Mouse (Mus musculus) embryonic facial prominence, embryonic 15.5 days (tissue): ENCODE measurements around the gene Narfl. TPM values are rescaled to one million over a fixed set of nuclear protein-coding genes. Genes with fewer than 3 reads are reported as not detected.
"Not testable (repeated sequence)": the region's sequence is repeated elsewhere in the genome, so short reads cannot be mapped to it uniquely, and the experiment has no call there.

Source experiments
- ATAC-seq: fragments of 200-750 bp; cut with Nextera tagmentation; 2 replicates; pipeline ENCODE4 v1.8.0; 2017; ENCODE audit warnings: low read depth, moderate TSS enrichment; ENCODE audit not compliant: insufficient number of reproducible peaks, low FRiP score, low TSS enrichment
- H3K27ac ChIP-seq: fragments of 300-500 bp; sonication (generic); replicated peaks from 2 replicates; pipeline ENCODE4 v1.5.1; 2015; ENCODE audit warnings: mild to moderate bottlenecking, inconsistent platforms
- H3K27me3 ChIP-seq: fragments of 300-500 bp; sonication (generic); 2 replicates; pipeline ENCODE4 v1.6.1; 2015; ENCODE audit warnings: inconsistent platforms
- H3K36me3 ChIP-seq: fragments of 300-500 bp; sonication (generic); 2 replicates; pipeline ENCODE4 v1.6.1; 2015; ENCODE audit warnings: mild to moderate bottlenecking, inconsistent platforms
- H3K4me1 ChIP-seq: fragments of 300-500 bp; sonication (generic); 2 replicates; pipeline ENCODE4 v1.6.1; 2015; ENCODE audit warnings: inconsistent platforms
- H3K4me2 ChIP-seq: fragments of 300-500 bp; sonication (generic); replicated peaks from 2 replicates; pipeline ENCODE4 v1.6.1; 2015; ENCODE audit warnings: mild to moderate bottlenecking, inconsistent platforms
- H3K4me3 ChIP-seq: fragments of 300-500 bp; sonication (generic); replicated peaks from 2 replicates; pipeline ENCODE4 v1.5.1; 2015; ENCODE audit warnings: mild to moderate bottlenecking, inconsistent platforms
- H3K9ac ChIP-seq: fragments of 300-500 bp; sonication (generic); 2 replicates; pipeline ENCODE4 v1.6.1; 2015; ENCODE audit warnings: inconsistent platforms
- H3K9me3 ChIP-seq: fragments of 300-500 bp; sonication (generic); replicated peaks from 2 replicates; pipeline ENCODE4 v1.6.1; 2016; ENCODE audit warnings: inconsistent platforms
- WGBS: fragments of 180-500 bp; shearing (Covaris S2); methylation state at CpG from one replicate; pipeline ENCODE4 v1.1.7; 2015; 5-methylcytosine and 5-hydroxymethylcytosine counted together
- polyA plus RNA-seq: library from polyadenylated mRNA; unstranded; fragments of >200 nt; fragmentation: Nextera tagmentation; extraction: Ambion mirVana; gene quantifications from 2 replicates; pipeline ENCODE4 v1.2.1, GENCODE M21; 2015

The Narfl gene
- polyA plus RNA-seq, 1 experiment from 2014 or later, result 26.9 TPM

DNA sequence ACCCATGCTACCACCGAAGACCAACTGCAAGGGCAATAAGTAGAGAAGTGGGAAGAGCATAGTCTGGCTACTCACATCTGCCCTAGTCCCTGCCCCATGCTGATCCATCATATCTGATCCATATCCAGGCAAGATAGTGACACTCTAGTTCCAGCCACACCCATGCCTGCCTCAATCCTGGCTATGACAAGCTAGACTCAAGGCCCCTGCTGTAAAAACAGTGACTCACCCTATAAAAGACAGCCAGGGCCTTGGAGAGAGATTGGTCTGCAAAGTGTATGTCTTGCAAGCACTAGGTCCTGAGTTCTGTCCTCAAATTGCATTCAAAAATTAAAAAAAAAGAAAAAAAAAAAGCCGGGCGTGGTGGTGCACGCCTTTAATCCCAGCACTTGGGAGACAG, 32.9 kb downstream of the Narfl start:
- Histone ChIP-seq H3K9me3 (no peaks in the 10 kb centered on the region), H3K9ac (no peak overlapping the region), H3K27ac (no peak overlapping the region), H3K4me3 (no peak overlapping the region), H3K4me2 (no peak overlapping the region), H3K4me1 (peaks cover 17% of the 10 kb centered on the region), H3K36me3 (no peaks in the 10 kb centered on the region), H3K27me3 (peaks cover 45% of the 10 kb centered on the region)
- WGBS, result 79% methylated on average over 4 of the region's 4 CpGs
- no peak for ATAC-seq

DNA sequence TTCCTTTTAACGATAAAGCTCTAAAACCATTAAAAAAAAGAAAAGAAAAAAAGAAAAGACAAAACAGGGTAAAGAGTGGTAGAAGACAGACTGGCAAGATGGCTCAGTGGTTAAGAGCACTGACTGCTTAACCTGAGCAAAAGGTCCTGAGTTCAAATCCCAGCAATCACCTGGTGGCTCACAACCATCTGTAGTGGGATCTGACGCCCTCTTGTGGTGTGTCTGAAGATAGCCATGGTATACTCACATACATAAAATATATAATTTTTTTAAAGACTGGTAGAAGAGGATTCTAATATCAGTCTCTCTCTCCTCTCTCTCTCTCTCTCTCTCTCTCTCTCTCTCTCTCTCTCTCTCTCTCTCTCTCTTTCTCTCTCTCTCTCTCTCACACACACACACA, 33.9 kb downstream of the Narfl start:
- not testable (repeated sequence) for H3K9ac ChIP-seq, H3K4me2 ChIP-seq, H3K27ac ChIP-seq, H3K36me3 ChIP-seq, H3K4me3 ChIP-seq, ATAC-seq, H3K9me3 ChIP-seq
- peaks cover 17% of the 10 kb centered on the region for H3K4me1 ChIP-seq
- peaks cover 48% of the 10 kb centered on the region for H3K27me3 ChIP-seq
- 49% methylated on average over 2 of the region's 2 CpGs for WGBS

DNA sequence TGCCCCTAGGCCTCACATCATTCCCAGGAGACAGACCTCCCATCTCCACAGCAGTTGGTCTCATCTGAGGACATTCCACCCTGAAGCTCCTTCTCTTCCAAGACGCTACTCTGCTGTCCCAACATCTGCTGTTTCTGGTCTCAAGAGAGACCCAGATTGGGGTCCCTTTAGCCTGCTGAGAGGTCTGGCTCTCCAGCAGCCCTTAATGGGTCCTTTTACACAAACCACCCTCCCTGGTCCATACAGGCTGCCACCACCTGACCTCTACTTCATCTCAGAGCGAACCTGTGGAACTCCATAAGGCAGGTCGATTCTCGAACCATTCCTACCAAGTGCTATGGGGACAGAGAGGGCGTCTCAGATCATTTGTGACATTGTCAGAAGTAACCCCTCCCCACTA, 34.5 kb downstream of the Narfl start:
- Histone ChIP-seq H3K4me3 (peak overlapping the region; percentile 71), H3K9me3 (no peaks in the 10 kb centered on the region), H3K27me3 (peaks cover 51% of the 10 kb centered on the region), H3K9ac (no peak overlapping the region), H3K27ac (no peak overlapping the region), H3K36me3 (no peaks in the 10 kb centered on the region), H3K4me2 (peak overlapping the region; percentile 97), H3K4me1 (peaks cover 18% of the 10 kb centered on the region)
- WGBS, result 40% methylated on average over 5 of the region's 5 CpGs
- no peak for ATAC-seq

DNA sequence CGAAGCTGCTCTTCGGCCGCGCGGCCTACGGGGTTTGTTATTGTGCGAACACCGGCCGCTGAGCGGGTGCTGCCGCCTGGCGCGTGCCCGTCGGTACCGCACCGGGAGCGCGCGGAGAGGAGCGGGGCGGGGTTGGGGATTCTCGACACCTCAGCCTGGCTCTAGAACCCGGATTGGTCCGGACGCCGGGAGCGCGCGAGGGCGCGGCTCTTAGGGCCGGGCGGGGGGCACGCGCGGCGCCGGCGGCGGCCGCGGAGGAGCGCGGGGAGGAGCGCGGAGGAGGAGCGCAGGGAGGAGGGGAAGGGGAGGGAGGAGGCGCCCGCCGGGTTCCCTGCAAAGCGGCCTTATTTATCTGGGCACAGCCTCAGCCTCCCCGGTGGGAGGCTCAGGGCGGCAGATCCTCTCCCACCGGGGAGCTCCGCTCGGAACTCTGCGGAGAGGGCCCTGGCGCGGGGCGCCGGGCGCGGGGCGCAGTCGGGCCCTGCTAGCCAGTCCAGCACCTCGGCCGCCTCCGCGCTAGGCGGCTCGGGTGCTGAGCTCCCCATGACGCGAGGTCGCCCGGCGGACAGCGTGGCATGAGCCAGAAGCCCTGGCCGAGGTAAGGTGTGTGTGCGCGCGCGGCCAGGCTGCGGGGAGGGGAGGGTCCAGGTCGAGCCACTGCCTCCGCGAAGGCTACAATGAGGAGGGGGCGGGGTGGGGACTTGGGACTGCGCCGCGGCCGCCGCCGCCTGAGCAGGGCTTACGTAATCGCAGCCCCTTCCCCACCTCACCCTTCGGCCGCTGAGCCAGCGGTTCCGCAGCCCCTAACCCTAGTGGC, 35.4 kb downstream of the Narfl start, which contains the start of gene Fbxl16:
Gene Fbxl16, plus strand, starts transcription at position 297 of the 817 bp plus-strand sequence.
- 1% methylated on average over 89 of the region's 100 CpGs for WGBS

DNA sequence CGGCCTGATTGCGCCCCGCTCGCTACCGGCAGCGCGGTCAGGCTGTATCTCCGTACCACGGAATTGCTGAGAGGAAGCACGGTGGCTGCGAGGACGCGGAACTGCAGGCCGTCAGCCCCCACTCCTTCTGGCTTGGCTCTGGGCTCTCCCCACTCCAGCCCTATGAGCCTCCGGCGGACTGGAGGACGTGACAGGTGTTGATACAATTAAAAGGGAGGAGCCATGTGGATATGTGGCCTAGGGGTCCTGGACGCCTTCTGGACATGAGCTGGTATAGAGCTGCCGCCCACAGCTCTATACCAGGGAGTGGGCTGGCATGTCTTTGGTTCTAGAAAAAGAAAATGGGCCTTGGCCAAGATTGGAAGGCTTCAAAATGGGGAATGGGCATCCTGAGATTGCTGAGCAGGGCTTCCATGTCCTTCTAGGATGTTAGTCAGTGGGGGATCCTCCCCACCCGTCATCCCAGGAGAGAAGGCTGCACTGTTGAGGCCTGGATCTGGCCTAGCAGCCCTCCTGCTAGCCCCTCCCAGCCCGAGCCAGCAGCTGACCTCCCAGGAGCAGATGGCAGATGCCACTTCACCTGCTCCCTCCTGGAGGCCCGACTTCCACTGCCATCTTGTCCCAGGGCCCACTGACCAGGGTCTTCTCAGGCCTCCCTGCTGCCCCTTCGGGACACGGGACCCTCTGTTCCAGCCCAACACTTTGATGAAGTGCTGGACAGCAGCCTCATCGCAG, 36.2 kb downstream of the Narfl start:
- WGBS, result 8% methylated on average over 25 of the region's 25 CpGs
- Histone ChIP-seq H3K27me3 (peaks cover 52% of the 10 kb centered on the region), H3K4me3 (peak overlapping the region; percentile 71), H3K9ac (peak overlapping the region; percentile 48), H3K27ac (no peak overlapping the region), H3K4me1 (peaks cover 24% of the 10 kb centered on the region), H3K9me3 (no peaks in the 10 kb centered on the region), H3K4me2 (peak overlapping the region; percentile 97), H3K36me3 (no peaks in the 10 kb centered on the region)
- ATAC-seq, result peak; percentile 12; the same call in 1 of the 2 replicates

More for the DNA sequence above, 35.4 kb downstream of the Narfl start, which contains the start of gene Fbxl16:
- peak within 1 kb of the TSS; percentile 97 for H3K4me2 ChIP-seq
- H3K9me3 ChIP-seq, result no peaks in the 10 kb centered on the region
- H3K27me3 ChIP-seq, result peaks cover 52% of the 10 kb centered on the region
- ATAC-seq, result peak; percentile 85
- H3K4me1 ChIP-seq, result peaks cover 24% of the 10 kb centered on the region
- H3K4me3 ChIP-seq, result peak within 1 kb of the TSS; percentile 71
- peak within 1 kb of the TSS; percentile 48 for H3K9ac ChIP-seq
- no peak within 1 kb of the TSS for H3K27ac ChIP-seq
- no peaks in the 10 kb centered on the region for H3K36me3 ChIP-seq

DNA sequence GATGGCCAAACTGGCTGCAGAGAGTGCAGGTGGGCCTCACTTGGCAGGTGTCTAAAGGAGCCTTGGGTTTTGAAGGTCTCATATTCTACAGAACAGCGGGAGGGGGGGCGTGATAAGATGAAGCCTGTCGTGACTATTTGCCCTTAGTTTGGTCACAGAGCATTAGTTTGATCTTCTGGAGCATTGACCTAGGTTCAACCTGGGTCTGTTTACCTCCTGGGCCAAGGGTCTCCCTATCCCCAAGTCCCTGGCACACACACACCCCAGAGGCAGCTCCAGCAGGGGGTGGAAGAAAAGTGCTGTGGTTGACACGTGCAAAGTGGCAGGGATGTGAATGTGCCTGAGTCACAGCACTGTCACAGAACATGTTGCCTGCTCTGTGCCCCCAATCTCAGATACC, 37.3 kb downstream of the Narfl start:
- H3K4me1 ChIP-seq, result peaks cover 24% of the 10 kb centered on the region
- WGBS, result 78% methylated on average over 4 of the region's 4 CpGs
- no peaks in the 10 kb centered on the region for H3K9me3 ChIP-seq

DNA sequence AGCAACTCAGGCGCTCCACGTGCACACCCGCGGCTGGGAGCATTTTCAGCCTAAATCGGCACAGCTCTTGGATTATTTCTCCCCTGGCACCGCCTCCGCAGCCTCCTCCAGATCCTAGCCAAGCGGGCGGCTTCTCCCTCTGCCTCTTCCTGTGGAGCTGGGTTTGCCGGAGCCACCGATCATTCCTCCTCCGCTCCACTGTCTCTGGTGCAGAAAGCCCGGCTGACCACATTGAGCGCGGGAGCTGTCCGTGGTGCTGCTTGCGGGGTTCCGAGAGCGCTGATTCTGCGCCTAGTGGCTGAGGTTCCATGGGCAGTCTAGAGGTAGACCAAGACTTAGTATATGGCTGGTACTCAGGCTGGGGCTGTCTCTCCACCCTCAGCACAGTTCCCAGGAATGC, 39.9 kb downstream of the Narfl start:
- no peak overlapping the region for H3K4me3 ChIP-seq
- peaks cover 56% of the 10 kb centered on the region for H3K27me3 ChIP-seq
- WGBS, result 2% methylated on average over 20 of the region's 20 CpGs
- no peak for ATAC-seq
- peak overlapping the region; percentile 12; the same call in 1 of the 2 replicates for H3K4me2 ChIP-seq
- H3K9me3 ChIP-seq, result no peaks in the 10 kb centered on the region
- H3K36me3 ChIP-seq, result no peaks in the 10 kb centered on the region
- H3K27ac ChIP-seq, result no peak overlapping the region
- H3K9ac ChIP-seq, result no peak overlapping the region
- peaks cover 22% of the 10 kb centered on the region for H3K4me1 ChIP-seq

More for the DNA sequence above, 37.3 kb downstream of the Narfl start:
- H3K4me3 ChIP-seq, result no peak overlapping the region
- H3K4me2 ChIP-seq, result no peak overlapping the region
- peaks cover 52% of the 10 kb centered on the region for H3K27me3 ChIP-seq
- no peak overlapping the region for H3K9ac ChIP-seq
- ATAC-seq, result no peak
- H3K27ac ChIP-seq, result no peak overlapping the region
- no peaks in the 10 kb centered on the region for H3K36me3 ChIP-seq

DNA sequence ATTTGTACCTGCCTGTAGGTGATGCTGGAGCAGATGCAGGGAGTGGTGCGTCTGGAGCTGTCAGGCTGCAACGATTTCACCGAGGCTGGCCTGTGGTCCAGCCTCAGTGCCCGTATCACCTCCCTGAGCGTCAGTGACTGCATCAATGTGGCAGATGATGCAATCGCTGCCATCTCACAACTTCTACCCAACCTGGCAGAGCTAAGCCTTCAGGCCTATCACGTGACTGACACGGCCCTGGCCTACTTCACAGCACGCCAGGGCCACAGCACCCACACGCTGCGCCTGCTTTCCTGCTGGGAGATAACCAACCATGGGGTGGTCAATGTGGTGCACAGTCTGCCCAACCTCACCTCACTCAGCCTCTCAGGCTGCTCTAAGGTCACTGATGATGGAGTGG, 44.1 kb downstream of the Narfl start:
- Histone ChIP-seq H3K9ac (no peak overlapping the region), H3K4me1 (peaks cover 15% of the 10 kb centered on the region), H3K36me3 (no peaks in the 10 kb centered on the region), H3K27me3 (peaks cover 46% of the 10 kb centered on the region), H3K4me2 (no peak overlapping the region), H3K9me3 (no peaks in the 10 kb centered on the region), H3K27ac (no peak overlapping the region), H3K4me3 (no peak overlapping the region)
- 77% methylated on average over 11 of the region's 11 CpGs for WGBS
- ATAC-seq, result no peak

DNA sequence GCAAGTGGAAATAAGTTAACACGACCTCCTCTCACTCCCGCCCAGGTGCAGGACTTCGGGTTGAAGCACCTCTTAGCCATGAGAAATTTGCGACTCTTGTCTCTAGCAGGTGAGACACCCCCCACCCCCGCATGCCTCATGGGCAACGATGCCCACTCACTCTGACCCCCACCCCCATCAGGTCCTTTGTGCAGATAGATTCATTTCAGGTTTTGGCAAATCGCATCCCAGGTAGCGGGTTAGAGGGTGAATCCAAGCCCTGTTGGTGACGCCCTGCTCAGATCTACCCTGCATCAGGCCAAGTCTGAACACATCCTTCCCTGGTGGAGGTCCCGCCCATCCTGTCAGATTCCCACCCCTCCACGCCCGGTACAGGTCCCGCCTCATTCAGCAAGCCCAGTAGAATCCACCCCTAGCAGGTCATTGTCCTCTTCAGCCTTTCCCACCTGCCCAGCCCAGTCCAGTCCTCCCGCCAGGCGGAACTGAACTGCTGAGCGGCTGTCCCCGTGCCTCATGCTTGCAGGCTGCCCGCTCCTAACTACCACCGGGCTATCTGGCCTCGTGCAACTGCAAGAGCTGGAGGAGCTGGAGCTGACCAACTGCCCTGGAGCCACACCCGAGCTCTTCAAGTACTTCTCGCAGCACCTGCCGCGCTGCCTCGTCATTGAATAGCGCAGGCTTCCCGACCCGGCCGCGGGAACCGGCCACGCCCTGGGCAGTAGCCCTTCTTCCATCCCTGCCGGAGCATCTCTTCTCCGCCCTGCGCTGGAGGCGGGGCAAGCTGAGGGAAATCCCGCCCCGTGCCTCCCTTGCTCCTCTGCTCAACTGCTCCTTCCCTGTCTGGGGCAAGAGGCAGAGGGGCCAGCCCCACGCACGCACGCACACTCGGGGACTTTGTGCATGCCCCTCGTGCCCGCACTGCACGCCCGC, 45.5 kb downstream of the Narfl start:
- Histone ChIP-seq H3K36me3 (no peaks in the 10 kb centered on the region), H3K27me3 (peaks cover 41% of the 10 kb centered on the region), H3K9ac (no peak overlapping the region), H3K9me3 (no peaks in the 10 kb centered on the region), H3K4me1 (peaks cover 15% of the 10 kb centered on the region), H3K4me3 (peak overlapping the region; percentile 27), H3K27ac (no peak overlapping the region), H3K4me2 (peak overlapping the region; percentile 47)
- 6% methylated on average over 46 of the region's 46 CpGs for WGBS
- ATAC-seq, result no peak

DNA sequence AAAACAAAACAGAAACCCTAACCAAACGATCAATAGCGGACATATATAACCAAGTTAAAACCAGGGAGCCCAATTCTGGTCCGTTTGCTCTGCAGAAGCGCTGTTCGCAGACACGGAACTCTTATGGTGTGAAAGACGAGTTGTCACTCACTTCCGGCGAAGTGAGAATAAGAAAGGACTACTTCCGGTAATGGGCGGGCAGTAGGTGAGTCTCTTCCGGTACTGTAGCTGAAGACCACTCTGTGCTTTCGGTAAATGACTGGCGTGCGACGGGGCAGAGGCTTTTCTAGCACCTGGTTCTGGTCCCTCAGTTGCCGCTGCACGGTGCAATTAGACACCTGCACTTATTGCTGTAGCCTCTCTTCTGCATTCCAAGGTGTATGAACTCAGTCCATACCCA, 49.9 kb downstream of the Narfl start, which contains the start of gene Wdr24:
Gene Wdr24, plus strand, starts transcription at position 176 of the 400 bp plus-strand sequence.
- peak within 1 kb of the TSS; percentile 74 for H3K9ac ChIP-seq
- H3K4me2 ChIP-seq, result peak within 1 kb of the TSS; percentile 94
- H3K27ac ChIP-seq, result peak within 1 kb of the TSS; percentile 44; the same call in 1 of the 2 replicates
- peaks cover 20% of the 10 kb centered on the region for H3K36me3 ChIP-seq
- peak; percentile 59; the same call in 1 of the 2 replicates for ATAC-seq
- peak within 1 kb of the TSS; percentile 69 for H3K4me3 ChIP-seq
- peaks cover 30% of the 10 kb centered on the region for H3K27me3 ChIP-seq
- under 1% methylated on average over 18 of the region's 18 CpGs for WGBS
- H3K9me3 ChIP-seq, result no peaks in the 10 kb centered on the region
- H3K4me1 ChIP-seq, result peaks cover 45% of the 10 kb centered on the region
